Mouse (Mus musculus) thymus, postnatal 25 days (tissue): Measurements from ENCODE around the gene Gm3250.
"Not testable (repeated sequence)": the region's sequence is repeated elsewhere in the genome, so short reads cannot be mapped to it uniquely, and the experiment has no call there.

Source experiments
- DNase-seq: peaks from one replicate; pipeline ENCODE4 v3.0.0; 2022

Gm3250 gene

DNA sequence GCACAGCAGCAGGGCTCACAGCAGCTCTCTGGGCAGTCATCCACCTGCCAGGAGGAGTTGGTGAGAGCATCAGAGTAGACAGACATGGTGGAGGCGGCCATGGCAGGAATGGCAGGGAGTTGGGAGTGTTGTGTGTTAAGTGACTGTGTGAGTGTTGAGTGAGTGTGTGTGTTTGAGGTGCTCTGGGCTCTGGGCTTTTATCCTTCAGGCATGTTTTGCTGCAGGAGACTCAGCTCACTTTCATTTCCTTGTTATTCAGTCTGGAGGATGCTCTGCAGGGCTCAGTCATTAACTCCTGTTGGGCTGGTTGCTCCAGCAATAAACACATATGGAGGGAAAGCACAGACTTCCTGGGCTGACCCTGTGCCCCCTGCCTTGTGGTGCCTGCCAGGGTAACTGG is at the start of gene Gm3250:
Gm3250 (minus strand) TSS at position 101 of the 400 bp plus-strand sequence.
- not testable (repeated sequence) for DNase-seq

GRCm38 (mm10) chr10:77826951-77827350 is 44.6 kb upstream of the Gm3250 start, which contains the start of gene Krtap10-4:
Gene Krtap10-4 (minus strand): TSS chr10:77827095.
- DNase-seq, result no peak

DNA sequence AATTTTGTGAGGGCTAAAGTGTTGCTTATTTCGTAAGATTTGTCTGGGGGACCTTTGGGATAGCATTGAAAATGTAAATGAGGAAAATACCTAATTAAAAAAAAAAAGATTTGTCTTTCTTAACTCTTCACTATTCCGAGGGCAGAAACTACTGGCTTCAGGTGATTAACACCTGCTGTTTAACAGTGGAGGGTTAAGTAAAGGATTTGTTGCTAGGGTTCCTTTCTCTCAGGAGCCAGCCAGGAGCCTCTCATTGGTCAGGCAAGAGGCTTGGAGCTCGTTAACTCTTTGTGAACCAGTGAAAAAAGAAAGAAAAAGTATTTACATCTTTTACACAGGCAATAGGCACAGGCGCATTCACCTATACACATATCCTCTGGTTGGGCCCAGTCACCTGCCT is 36.9 kb upstream of the Gm3250 start:
- no peak for DNase-seq

DNA sequence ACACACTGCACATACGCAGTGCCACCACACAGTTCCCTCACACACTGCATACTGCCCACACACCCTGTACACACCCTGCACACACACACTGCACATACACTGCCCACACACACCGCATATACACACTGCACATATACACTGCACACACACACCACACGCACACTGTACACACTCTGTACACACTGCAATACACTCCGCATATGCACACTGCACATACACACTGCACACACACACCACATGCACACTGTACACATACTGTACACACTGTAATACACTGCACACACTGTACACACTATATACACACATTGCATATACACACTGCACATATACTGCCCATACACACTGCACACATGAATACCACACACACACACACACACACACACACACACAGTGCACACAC is 36.2 kb upstream of the Gm3250 start:
- DNase-seq, result no peak

DNA sequence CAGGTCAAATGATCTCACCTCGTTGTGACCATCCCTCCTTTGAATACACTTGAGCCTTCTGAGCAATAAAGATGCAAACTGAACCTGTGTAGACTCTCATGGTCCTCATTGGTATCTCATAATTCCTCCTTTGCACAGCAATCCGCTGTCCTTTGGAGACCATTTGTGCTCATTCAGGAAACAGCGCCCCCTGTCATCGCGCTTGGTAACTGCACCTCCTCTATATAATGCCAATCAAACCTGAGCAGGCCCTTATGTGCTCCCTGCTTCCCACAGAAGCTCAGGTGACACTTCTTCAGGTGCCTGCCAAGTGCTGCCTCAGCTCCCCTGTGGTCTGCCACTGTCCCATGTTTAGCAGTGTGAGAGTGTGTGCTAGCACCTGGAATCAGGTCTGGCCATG is 33.2 kb upstream of the Gm3250 start:
- peak; percentile 43 for DNase-seq

DNA sequence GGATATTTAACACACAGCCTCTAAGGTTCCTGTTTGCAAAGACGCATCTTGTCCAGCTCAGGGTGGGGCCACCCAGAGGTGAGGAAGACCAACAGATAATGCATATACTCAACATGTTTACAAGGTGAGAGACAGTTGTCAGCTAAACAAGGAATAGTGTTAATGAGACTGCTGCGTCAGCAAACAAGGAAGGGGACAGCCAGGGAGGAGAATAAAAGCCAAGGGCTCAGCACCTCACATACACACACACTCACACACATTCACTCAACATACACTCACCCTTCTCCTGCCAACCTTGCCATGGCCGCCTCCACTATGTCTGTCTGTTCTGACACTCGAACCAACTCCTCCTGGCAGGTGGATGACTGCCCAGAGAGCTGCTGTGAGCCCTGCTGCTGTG is 32.0 kb upstream of the Gm3250 start, which contains the start of gene Gm2696:
Gm2696 (plus strand) TSS at position 301 of the 400 bp plus-strand sequence.
- DNase-seq, result no peak

- DNase-seq, result no peak
These were observed 29.4 kb upstream of the Gm3250 start, which contains the start of gene Gm9507 for GRCm38 (mm10) chr10:77811743-77812142. Gene Gm9507 (minus strand): TSS chr10:77811843.

GRCm38 (mm10) chr10:77804095-77804494 is 21.8 kb upstream of the Gm3250 start:
- no peak for DNase-seq

DNA sequence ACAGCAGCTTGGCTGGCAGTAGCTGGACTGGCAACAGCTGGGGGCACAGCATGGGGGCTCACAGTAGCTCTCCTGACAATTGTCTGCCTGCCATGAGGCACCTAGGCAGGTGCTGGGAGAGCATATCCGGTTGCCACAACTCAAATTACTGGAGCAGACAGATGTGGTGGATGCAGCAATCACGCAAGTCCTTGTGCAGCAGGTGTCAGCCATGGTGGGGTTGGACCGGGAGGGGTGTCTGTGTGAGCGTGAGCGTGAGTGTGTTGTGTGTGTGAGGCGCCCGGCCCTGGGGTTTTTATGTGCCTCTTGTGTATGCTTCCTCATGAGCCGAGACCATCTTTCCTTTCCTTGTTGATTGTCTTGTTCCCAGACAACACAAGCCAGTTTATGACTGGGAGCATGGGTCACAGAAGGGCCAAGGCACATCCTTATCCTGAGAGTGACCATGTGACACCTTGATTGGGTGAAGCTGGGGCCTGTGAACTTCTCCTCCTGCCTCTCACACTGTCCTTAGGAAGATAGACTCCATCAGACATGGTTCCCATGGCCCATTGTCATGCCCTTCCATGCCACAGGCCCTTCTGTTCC is 16.7 kb upstream of the Gm3250 start, which contains the start of gene Gm19668:
Gm19668 (minus strand) TSS at position 213 of the 588 bp plus-strand sequence.
- DNase-seq, result no peak

GRCm38 (mm10) chr10:77798164-77798920 is 16.0 kb upstream of the Gm3250 start:
- not testable (repeated sequence) for DNase-seq

GRCm38 (mm10) chr10:77797677-77798076 is 15.3 kb upstream of the Gm3250 start:
- no peak for DNase-seq

GRCm38 (mm10) chr10:77794976-77795375 is 12.6 kb upstream of the Gm3250 start, which contains the start of gene Gm9639:
Gene Gm9639 (minus strand): TSS chr10:77795076.
- DNase-seq, result no peak

GRCm38 (mm10) chr10:77788621-77789020 is 6.3 kb upstream of the Gm3250 start:
- DNase-seq, result no peak

- DNase-seq, result not testable (repeated sequence)
These were observed 5.5 kb upstream of the Gm3250 start, which contains the start of gene Gm7137 for GRCm38 (mm10) chr10:77787876-77788275. Gene Gm7137 (minus strand): TSS chr10:77788200.

- DNase-seq, result not testable (repeated sequence)
These were observed 1.1 kb upstream of the Gm3250 start for GRCm38 (mm10) chr10:77783396-77783795.

- DNase-seq, result not testable (repeated sequence)
These were observed 5.5 kb downstream of the Gm3250 start, which contains the start of gene Gm7138 for GRCm38 (mm10) chr10:77776844-77777243. Gene Gm7138 (minus strand): TSS chr10:77776944.

DNA sequence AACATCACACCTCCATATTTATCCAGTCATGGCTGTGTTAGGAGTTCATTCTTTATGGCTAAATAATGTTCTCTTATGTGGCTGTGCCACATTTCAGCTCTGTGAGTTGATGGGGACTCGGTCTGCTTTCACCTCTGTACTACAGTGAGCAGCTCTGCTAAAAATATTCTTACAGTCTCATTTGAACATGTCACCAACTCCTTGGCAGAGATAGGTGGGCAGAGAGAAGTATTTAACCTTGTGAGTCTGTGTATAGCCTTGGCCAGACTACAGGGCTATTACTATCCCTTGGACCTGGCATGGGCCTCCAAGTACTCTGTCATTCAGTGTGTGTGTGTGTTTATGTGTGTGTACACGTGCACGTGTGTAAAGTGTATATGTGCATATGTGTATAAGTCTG is 10.2 kb downstream of the Gm3250 start:
- not testable (repeated sequence) for DNase-seq

DNA sequence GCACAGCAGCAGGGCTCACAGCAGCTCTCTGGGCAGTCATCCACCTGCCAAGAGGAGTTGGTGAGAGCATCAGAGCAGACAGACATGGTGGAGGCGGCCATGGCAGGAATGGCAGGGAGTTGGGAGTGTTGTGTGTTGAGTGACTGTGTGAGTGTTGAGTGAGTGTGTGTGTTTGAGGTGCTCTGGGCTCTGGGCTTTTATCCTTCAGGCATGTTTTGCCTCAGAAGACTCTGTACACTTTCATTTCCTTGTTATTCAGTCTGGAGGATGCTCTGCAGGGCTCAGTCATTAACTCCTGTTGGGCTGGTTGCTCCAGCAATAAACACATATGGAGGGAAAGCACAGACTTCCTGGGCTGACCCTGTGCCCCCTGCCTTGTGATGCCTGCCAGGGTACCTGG is 11.1 kb downstream of the Gm3250 start, which contains the start of gene Gm3238:
Gm3238 (minus strand) TSS at position 101 of the 400 bp plus-strand sequence.
- DNase-seq, result not testable (repeated sequence)

- DNase-seq, result no peak
These were observed 12.6 kb downstream of the Gm3250 start for GRCm38 (mm10) chr10:77769727-77770126.

DNA sequence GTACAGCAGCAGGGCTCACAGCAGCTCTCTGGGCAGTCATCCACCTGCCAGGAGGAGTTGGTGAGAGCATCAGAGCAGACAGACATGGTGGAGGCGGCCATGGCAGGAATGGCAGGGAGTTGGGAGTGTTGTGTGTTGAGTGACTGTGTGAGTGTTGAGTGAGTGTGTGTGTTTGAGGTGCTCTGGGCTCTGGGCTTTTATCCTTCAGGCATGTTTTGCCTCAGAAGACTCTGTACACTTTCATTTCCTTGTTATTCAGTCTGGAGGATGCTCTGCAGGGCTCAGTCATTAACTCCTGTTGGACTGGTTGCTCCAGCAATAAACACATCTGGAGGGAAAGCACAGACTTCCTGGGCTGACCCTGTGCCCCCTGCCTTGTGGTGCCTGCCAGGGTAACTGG is 22.8 kb downstream of the Gm3250 start, which contains the start of gene Gm3233:
Gm3233 (minus strand) TSS at position 101 of the 400 bp plus-strand sequence.
- DNase-seq, result not testable (repeated sequence)

- no peak for DNase-seq
These were observed 28.9 kb downstream of the Gm3250 start for GRCm38 (mm10) chr10:77753448-77753847.

DNA sequence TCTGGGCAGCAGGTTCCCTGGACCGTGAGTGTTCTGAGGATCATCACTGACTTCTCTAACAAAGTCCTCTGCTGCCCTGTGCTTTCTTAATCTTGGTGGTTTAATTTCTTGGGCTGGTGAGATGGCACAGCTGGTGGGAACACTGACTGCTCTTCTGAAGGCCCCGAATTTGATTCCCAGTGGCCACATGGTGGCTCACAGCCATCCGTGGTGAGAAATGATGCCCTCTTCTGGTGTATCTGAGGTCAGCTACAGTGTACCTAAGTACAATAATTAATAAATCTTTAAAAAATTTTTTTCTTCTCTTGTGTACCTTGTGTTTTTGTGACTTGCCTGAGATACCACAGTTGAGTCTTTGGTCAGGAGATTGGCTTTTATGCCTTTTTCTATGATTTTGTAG is 30.0 kb downstream of the Gm3250 start:
- not testable (repeated sequence) for DNase-seq

- not testable (repeated sequence) for DNase-seq
These were observed 31.1 kb downstream of the Gm3250 start, which contains the start of gene Gm9736 for GRCm38 (mm10) chr10:77751254-77751653. Gene Gm9736 (minus strand): TSS chr10:77751354.
